Mouse (Mus musculus): ENCODE results near the gene Zbtb40. TPM values are rescaled to one million over a fixed set of nuclear protein-coding genes. Genes with fewer than 3 reads are reported as not detected.
A peak's percentile ranks its signal among the peaks of the same experiment; 100 is the strongest.

Gene Zbtb40
- polyA plus RNA-seq, 1 experiment from 2014 or later = 4.1 TPM

GRCm38 (mm10) chr4:136943175-136943574 lies 105.4 kb downstream of the Zbtb40 start:
- Histone ChIP-seq H3K4me2 (ENCODE audit: low read depth, low read length) (no peak overlapping the region), H3K27ac (replicated peaks; ENCODE audit: low read depth, low read length) (no peak overlapping the region), H3K4me1 (ENCODE audit: control insufficient read depth, insufficient read depth, low read length) (peaks cover 12% of the 10 kb centered on the region), H3K36me3 (ENCODE audit: control insufficient read depth, insufficient read depth, low read length) (no peaks in the 10 kb centered on the region), H3K27me3 (replicated peaks; ENCODE audit: control insufficient read depth, insufficient read depth, low read length) (peaks cover 19% of the 10 kb centered on the region), H3K4me3 (ENCODE audit: low read depth, low read length) (no peak overlapping the region), H3K9ac (ENCODE audit: low read depth, low read length) (no peak overlapping the region), H3K9me3 (ENCODE audit: control insufficient read depth, low read length) (no peaks in the 10 kb centered on the region)
- DNase-seq (ENCODE audit: low spot score) (no peak), ATAC-seq (ENCODE audit: low read depth) (no peak)
- WGBS = 17% methylated on average over 13 of the region's 13 CpGs

GRCm38 (mm10) chr4:136942761-136943160 lies 105.8 kb downstream of the Zbtb40 start:
- Histone ChIP-seq H3K4me1 (ENCODE audit: control insufficient read depth, insufficient read depth, low read length) (peaks cover 12% of the 10 kb centered on the region), H3K27me3 (replicated peaks; ENCODE audit: control insufficient read depth, insufficient read depth, low read length) (peaks cover 19% of the 10 kb centered on the region), H3K4me2 (ENCODE audit: low read depth, low read length) (0 out of 2 replicates have a peak overlapping the region, but pooled peaks have one; percentile 27), H3K27ac (replicated peaks; ENCODE audit: low read depth, low read length) (no peak overlapping the region), H3K36me3 (ENCODE audit: control insufficient read depth, insufficient read depth, low read length) (no peaks in the 10 kb centered on the region), H3K4me3 (ENCODE audit: low read depth, low read length) (no peak overlapping the region), H3K9ac (ENCODE audit: low read depth, low read length) (no peak overlapping the region), H3K9me3 (ENCODE audit: control insufficient read depth, low read length) (no peaks in the 10 kb centered on the region)
- peak; percentile 48; the same call in 1 of the 2 replicates for ATAC-seq (ENCODE audit: low read depth)
- DNase-seq (ENCODE audit: low spot score) = no peak
- WGBS = 12% methylated on average over 17 of the region's 18 CpGs

- ATAC-seq (ENCODE audit: low read depth) (no peak), DNase-seq (ENCODE audit: low spot score) (no peak)
- no peak overlapping the region for H3K4me3 ChIP-seq (ENCODE audit: low read depth, low read length)
- no peak overlapping the region for H3K9ac ChIP-seq (ENCODE audit: low read depth, low read length)
- H3K36me3 ChIP-seq (ENCODE audit: control insufficient read depth, insufficient read depth, low read length) = no peaks in the 10 kb centered on the region
- WGBS = 83% methylated on average over 5 of the region's 5 CpGs
- H3K4me1 ChIP-seq (ENCODE audit: control insufficient read depth, insufficient read depth, low read length) = peaks cover 4% of the 10 kb centered on the region; the same call in 1 of the 2 replicates
- H3K27me3 ChIP-seq (replicated peaks; ENCODE audit: control insufficient read depth, insufficient read depth, low read length) = peaks cover 19% of the 10 kb centered on the region
- no peak overlapping the region for H3K4me2 ChIP-seq (ENCODE audit: low read depth, low read length)
- H3K27ac ChIP-seq (replicated peaks; ENCODE audit: low read depth, low read length) = no peak overlapping the region
- H3K9me3 ChIP-seq (ENCODE audit: control insufficient read depth, low read length) = no peaks in the 10 kb centered on the region
Measured at GRCm38 (mm10) chr4:136937935-136938334, 110.7 kb downstream of the Zbtb40 start.

- no peak overlapping the region for H3K4me2 ChIP-seq (ENCODE audit: low read depth, low read length)
- peaks cover 15% of the 10 kb centered on the region for H3K27me3 ChIP-seq (replicated peaks; ENCODE audit: control insufficient read depth, insufficient read depth, low read length)
- no peak overlapping the region for H3K4me3 ChIP-seq (ENCODE audit: low read depth, low read length)
- 79% methylated on average over 4 of the region's 4 CpGs for WGBS
- H3K9ac ChIP-seq (ENCODE audit: low read depth, low read length) = no peak overlapping the region
- no peak for DNase-seq (ENCODE audit: low spot score)
- H3K4me1 ChIP-seq (ENCODE audit: control insufficient read depth, insufficient read depth, low read length) = no peaks in the 10 kb centered on the region
- H3K27ac ChIP-seq (replicated peaks; ENCODE audit: low read depth, low read length) = no peak overlapping the region
- no peaks in the 10 kb centered on the region for H3K9me3 ChIP-seq (ENCODE audit: control insufficient read depth, low read length)
- no peaks in the 10 kb centered on the region for H3K36me3 ChIP-seq (ENCODE audit: control insufficient read depth, insufficient read depth, low read length)
- no peak for ATAC-seq (ENCODE audit: low read depth)
Measured at GRCm38 (mm10) chr4:136937344-136937743, 111.3 kb downstream of the Zbtb40 start.

GRCm38 (mm10) chr4:136934746-136935613 lies 113.6 kb downstream of the Zbtb40 start:
- H3K9me3 ChIP-seq (ENCODE audit: control insufficient read depth, low read length) = no peaks in the 10 kb centered on the region
- H3K4me2 ChIP-seq (ENCODE audit: low read depth, low read length) = no peak overlapping the region
- peak; percentile 32; the same call in 1 of the 2 replicates for ATAC-seq (ENCODE audit: low read depth)
- no peak overlapping the region for H3K27ac ChIP-seq (replicated peaks; ENCODE audit: low read depth, low read length)
- H3K4me1 ChIP-seq (ENCODE audit: control insufficient read depth, insufficient read depth, low read length) = no peaks in the 10 kb centered on the region
- DNase-seq (ENCODE audit: low spot score) = peak; percentile 27
- H3K27me3 ChIP-seq (replicated peaks; ENCODE audit: control insufficient read depth, insufficient read depth, low read length) = no peaks in the 10 kb centered on the region; the same call in 1 of the 2 replicates
- no peak overlapping the region for H3K4me3 ChIP-seq (ENCODE audit: low read depth, low read length)
- H3K9ac ChIP-seq (ENCODE audit: low read depth, low read length) = no peak overlapping the region
- no peaks in the 10 kb centered on the region for H3K36me3 ChIP-seq (ENCODE audit: control insufficient read depth, insufficient read depth, low read length)
- WGBS = 39% methylated on average over 17 of the region's 18 CpGs

- no peaks in the 10 kb centered on the region for H3K36me3 ChIP-seq (ENCODE audit: control insufficient read depth, insufficient read depth, low read length)
- H3K4me3 ChIP-seq (ENCODE audit: low read depth, low read length) = no peak overlapping the region
- no peak overlapping the region for H3K27ac ChIP-seq (replicated peaks; ENCODE audit: low read depth, low read length)
- H3K4me1 ChIP-seq (ENCODE audit: control insufficient read depth, insufficient read depth, low read length) = no peaks in the 10 kb centered on the region
- WGBS = 82% methylated on average over 8 of the region's 8 CpGs
- peaks cover 13% of the 10 kb centered on the region for H3K27me3 ChIP-seq (replicated peaks; ENCODE audit: control insufficient read depth, insufficient read depth, low read length)
- ATAC-seq (ENCODE audit: low read depth) (no peak), DNase-seq (ENCODE audit: low spot score) (no peak)
- H3K4me2 ChIP-seq (ENCODE audit: low read depth, low read length) = no peak overlapping the region
- H3K9ac ChIP-seq (ENCODE audit: low read depth, low read length) = no peak overlapping the region
- H3K9me3 ChIP-seq (ENCODE audit: control insufficient read depth, low read length) = no peaks in the 10 kb centered on the region
Measured at GRCm38 (mm10) chr4:136930474-136930873, 118.1 kb downstream of the Zbtb40 start.

Other genes with a start within 250 kb of the Zbtb40 start
- gene Ephb2, start 212.8 kb downstream of the Zbtb40 start, polyA plus RNA-seq (2014; fragmentation: Nextera tagmentation; extraction: Ambion mirVana) = 14.8 and 14.9 TPM in 2 replicates
- 85.2 and 99.6 TPM in 2 replicates for gene C1qb, start 162.6 kb downstream of the Zbtb40 start, polyA plus RNA-seq (2014; fragmentation: Nextera tagmentation; extraction: Ambion mirVana)
- gene C1qc, start 155.7 kb downstream of the Zbtb40 start, polyA plus RNA-seq (2014; fragmentation: Nextera tagmentation; extraction: Ambion mirVana) = 46.2 and 47.9 TPM in 2 replicates
- gene C1qa, start 150.0 kb downstream of the Zbtb40 start, polyA plus RNA-seq (2014; fragmentation: Nextera tagmentation; extraction: Ambion mirVana) = 46.6 and 49.2 TPM in 2 replicates
- 1.4 and 1.7 TPM in 2 replicates for gene Epha8, start 92.0 kb downstream of the Zbtb40 start, polyA plus RNA-seq (2014; fragmentation: Nextera tagmentation; extraction: Ambion mirVana)
- 4.7 and 5.6 TPM in 2 replicates for gene Wnt4, start 228.7 kb upstream of the Zbtb40 start, polyA plus RNA-seq (2014; fragmentation: Nextera tagmentation; extraction: Ambion mirVana)

All from embryonic facial prominence, embryonic 14.5 days (tissue).